Mouse (Mus musculus) ES-Bruce4 (cell line): ENCODE measurements around the gene Erbb4. TPM values are rescaled to one million over a fixed set of nuclear protein-coding genes. Genes with fewer than 3 reads are reported as not detected.

Experiments used
- H3K27ac ChIP-seq: 2 replicates; pipeline ENCODE4 v1.5.1; 2012; ENCODE audit warnings: low read length, inconsistent platforms; ENCODE audit not compliant: insufficient read depth
- H3K27me3 ChIP-seq: 2 replicates; pipeline ENCODE4 v1.6.1; 2012; ENCODE audit warnings: mild to moderate bottlenecking, low read length, inconsistent platforms; ENCODE audit not compliant: control insufficient read depth, poor library complexity, insufficient read depth, severe bottlenecking
- H3K36me3 ChIP-seq: 2 replicates; pipeline ENCODE4 v1.6.1; 2012; ENCODE audit warnings: inconsistent platforms, mild to moderate bottlenecking, low read length, moderate library complexity; ENCODE audit not compliant: control insufficient read depth, poor library complexity, insufficient read depth, severe bottlenecking
- H3K4me1 ChIP-seq: one replicate; pipeline ENCODE4 v1.8.1; 2011; ENCODE audit warnings: low read length; ENCODE audit not compliant: control insufficient read depth, insufficient read depth
- H3K4me3 ChIP-seq: 2 replicates; pipeline ENCODE4 v1.5.1; 2011; ENCODE audit warnings: low read depth, mild to moderate bottlenecking, low read length
- H3K9ac ChIP-seq: 2 replicates; pipeline ENCODE4 v1.6.1; 2012; ENCODE audit warnings: low read depth, mild to moderate bottlenecking, inconsistent platforms; ENCODE audit not compliant: poor library complexity, severe bottlenecking
- H3K9me3 ChIP-seq: replicated peaks from 2 replicates; pipeline ENCODE4 v1.6.1; 2012; ENCODE audit warnings: mild to moderate bottlenecking, low read length, inconsistent platforms; ENCODE audit not compliant: control insufficient read depth, poor library complexity, insufficient read depth, severe bottlenecking
- CTCF ChIP-seq: IDR thresholded peaks from one replicate; pipeline ENCODE4 v1.8.1; 2011; ENCODE audit warnings: low read depth, low read length
- EP300 ChIP-seq: IDR thresholded peaks from 2 replicates; pipeline ENCODE4 v1.6.1; 2011; ENCODE audit warnings: low read depth, low read length; ENCODE audit not compliant: insufficient read depth
- POLR2A ChIP-seq: IDR thresholded peaks from one replicate; pipeline ENCODE4 v1.8.1; 2011; ENCODE audit warnings: low read length; ENCODE audit not compliant: insufficient read depth
- polyA plus RNA-seq: library from polyadenylated mRNA; stranded (reverse); fragments of >200 nt; gene quantifications from 2 replicates; pipeline ENCODE4 v1.2.4, GENCODE M21; 2011; ENCODE audit warnings: low read depth; ENCODE audit not compliant: missing spikeins, insufficient read depth, insufficient read length

Gene Erbb4
- polyA plus RNA-seq, 1 experiment = 0.90 TPM

- no peaks in the 10 kb centered on the region for H3K4me1 ChIP-seq
- TF ChIP-seq EP300 = no peak
- H3K4me3 ChIP-seq = no peak overlapping the region
- H3K9ac ChIP-seq = no peak overlapping the region
- H3K27me3 ChIP-seq = peaks cover 16% of the 10 kb centered on the region
- H3K9me3 ChIP-seq = no peaks in the 10 kb centered on the region
- H3K27ac ChIP-seq = no peak overlapping the region
- H3K36me3 ChIP-seq = no peaks in the 10 kb centered on the region
Observed at GRCm38 (mm10) chr1:69105096-69105492, 2.8 kb downstream of the Erbb4 start.

- H3K4me1 ChIP-seq = no peaks in the 10 kb centered on the region
- no peak overlapping the region for H3K9ac ChIP-seq
- H3K27ac ChIP-seq = no peak overlapping the region
- no peak overlapping the region for H3K4me3 ChIP-seq
- peaks cover 16% of the 10 kb centered on the region for H3K27me3 ChIP-seq
- H3K36me3 ChIP-seq = no peaks in the 10 kb centered on the region
- no peaks in the 10 kb centered on the region for H3K9me3 ChIP-seq
- TF ChIP-seq POLR2A (no peak), CTCF (no peak), EP300 (no peak)
Observed at GRCm38 (mm10) chr1:69103211-69103706, 4.6 kb downstream of the Erbb4 start.

GRCm38 (mm10) chr1:69101670-69102069 lies 6.2 kb downstream of the Erbb4 start:
- no peak overlapping the region for H3K4me3 ChIP-seq
- TF ChIP-seq POLR2A (no peak), CTCF (no peak), EP300 (no peak)
- peaks cover 10% of the 10 kb centered on the region for H3K27me3 ChIP-seq
- H3K36me3 ChIP-seq = no peaks in the 10 kb centered on the region
- H3K9me3 ChIP-seq = no peaks in the 10 kb centered on the region
- no peak overlapping the region for H3K9ac ChIP-seq
- no peaks in the 10 kb centered on the region for H3K4me1 ChIP-seq
- no peak overlapping the region for H3K27ac ChIP-seq

- H3K4me3 ChIP-seq = no peak overlapping the region
- no peak overlapping the region for H3K9ac ChIP-seq
- H3K27ac ChIP-seq = no peak overlapping the region
- H3K27me3 ChIP-seq = no peaks in the 10 kb centered on the region; the same call in 1 of the 2 replicates
- H3K36me3 ChIP-seq = no peaks in the 10 kb centered on the region
- no peak for TF ChIP-seq POLR2A
- no peak for TF ChIP-seq CTCF
- TF ChIP-seq EP300 = no peak
- H3K4me1 ChIP-seq = no peaks in the 10 kb centered on the region
- H3K9me3 ChIP-seq = no peaks in the 10 kb centered on the region
Observed at GRCm38 (mm10) chr1:69093052-69093451, 14.8 kb downstream of the Erbb4 start.

GRCm38 (mm10) chr1:69089331-69089730 lies 18.5 kb downstream of the Erbb4 start:
- H3K4me1 ChIP-seq = no peaks in the 10 kb centered on the region
- H3K36me3 ChIP-seq = no peaks in the 10 kb centered on the region
- H3K9me3 ChIP-seq = no peaks in the 10 kb centered on the region
- H3K9ac ChIP-seq = no peak overlapping the region
- H3K4me3 ChIP-seq = no peak overlapping the region
- H3K27me3 ChIP-seq = no peaks in the 10 kb centered on the region
- TF ChIP-seq POLR2A = no peak
- no peak overlapping the region for H3K27ac ChIP-seq

- no peak overlapping the region for H3K4me3 ChIP-seq
- TF ChIP-seq CTCF = no peak
- no peak for TF ChIP-seq POLR2A
- no peak for TF ChIP-seq EP300
- H3K27me3 ChIP-seq = no peaks in the 10 kb centered on the region
- no peaks in the 10 kb centered on the region for H3K36me3 ChIP-seq
- H3K9me3 ChIP-seq = no peaks in the 10 kb centered on the region
- no peak overlapping the region for H3K9ac ChIP-seq
- no peak overlapping the region for H3K27ac ChIP-seq
- no peaks in the 10 kb centered on the region for H3K4me1 ChIP-seq
Observed at GRCm38 (mm10) chr1:69085753-69086152, 22.1 kb downstream of the Erbb4 start.

GRCm38 (mm10) chr1:69048918-69049317 lies 58.9 kb downstream of the Erbb4 start:
- no peaks in the 10 kb centered on the region for H3K4me1 ChIP-seq

More at GRCm38 (mm10) chr1:69048918-69049317, 58.9 kb downstream of the Erbb4 start:
- no peaks in the 10 kb centered on the region for H3K27me3 ChIP-seq
- no peak for TF ChIP-seq CTCF
- no peak for TF ChIP-seq EP300
- TF ChIP-seq POLR2A = no peak
- H3K36me3 ChIP-seq = no peaks in the 10 kb centered on the region
- no peaks in the 10 kb centered on the region for H3K9me3 ChIP-seq
- no peak overlapping the region for H3K27ac ChIP-seq
- H3K9ac ChIP-seq = no peak overlapping the region
- no peak overlapping the region for H3K4me3 ChIP-seq
